Mouse (Mus musculus) olfactory bulb, adult 2 months (tissue): ENCODE data around the gene Ttc30a2. TPM values are rescaled to one million over a fixed set of nuclear protein-coding genes. Genes with fewer than 3 reads are reported as not detected.
"Not testable (repeated sequence)": the region's sequence is repeated elsewhere in the genome, so short reads cannot be mapped to it uniquely, and the experiment has no call there.

ENCODE experiments used
- H3K27ac ChIP-seq: fragments of 200-500 bp; 2 replicates; pipeline ENCODE4 v1.5.1; 2012; ENCODE audit warnings: low read depth, low read length; ENCODE audit not compliant: insufficient read depth
- H3K4me1 ChIP-seq: fragments of 200-500 bp; 2 replicates; pipeline ENCODE4 v1.6.1; 2012; ENCODE audit warnings: low read length; ENCODE audit not compliant: control insufficient read depth, insufficient read depth
- H3K4me3 ChIP-seq: fragments of 200-500 bp; 2 replicates; pipeline ENCODE4 v1.5.1; 2012; ENCODE audit warnings: mild to moderate bottlenecking, low read depth, low read length, moderate library complexity; ENCODE audit not compliant: insufficient read depth
- CTCF ChIP-seq: fragments of 200-500 bp; IDR thresholded peaks from 2 replicates; pipeline ENCODE4 v1.5.1; 2012; ENCODE audit warnings: low read depth, mild to moderate bottlenecking, low read length, moderate library complexity; ENCODE audit not compliant: insufficient read depth
- POLR2A ChIP-seq: fragments of 200-500 bp; IDR thresholded peaks from 2 replicates; pipeline ENCODE4 v1.6.1; 2012; ENCODE audit warnings: mild to moderate bottlenecking, low read depth, low read length, moderate library complexity; ENCODE audit not compliant: insufficient read depth
- WGBS: fragments of 180-500 bp; shearing (Covaris S2); methylation state at CpG from one replicate; pipeline ENCODE4 v1.1.7; 2018; 5-methylcytosine and 5-hydroxymethylcytosine counted together
- polyA plus RNA-seq: library from polyadenylated mRNA; stranded (reverse); fragments of >200 nt; gene quantifications from 2 replicates; pipeline ENCODE4 v1.2.4, GENCODE M21; 2012; ENCODE audit warnings: low replicate concordance; ENCODE audit not compliant: missing spikeins, insufficient read depth, insufficient read length

The Ttc30a2 gene
- polyA plus RNA-seq, 1 experiment: not detected

GRCm38 (mm10) chr2:75938117-75939063 is 39.6 kb downstream of the Ttc30a2 start, which contains the start of gene Ttc30b:
Ttc30b (minus strand) TSS chr2:75938585.
- H3K27ac ChIP-seq: peak within 1 kb of the TSS; percentile 90
- 2% methylated on average over 42 of the region's 42 CpGs for WGBS
- peaks cover 4% of the 10 kb centered on the region; the same call in 1 of the 2 replicates for H3K4me1 ChIP-seq
- H3K4me3 ChIP-seq: peak within 1 kb of the TSS; percentile 65
- TF ChIP-seq POLR2A (no peak), CTCF (no peak)

GRCm38 (mm10) chr2:75937520-75938116 is 40.4 kb downstream of the Ttc30a2 start:
- not testable (repeated sequence) for H3K27ac ChIP-seq, H3K4me1 ChIP-seq
- peak overlapping the region; percentile 65 for H3K4me3 ChIP-seq
- WGBS: 68% methylated on average over 16 of the region's 17 CpGs

GRCm38 (mm10) chr2:75936685-75937084 is 41.3 kb downstream of the Ttc30a2 start:
- WGBS: 97% methylated on average over 2 of the region's 2 CpGs
- not testable (repeated sequence) for H3K27ac ChIP-seq, H3K4me1 ChIP-seq, H3K4me3 ChIP-seq

GRCm38 (mm10) chr2:75933541-75933940 is 44.4 kb downstream of the Ttc30a2 start:
- no peak overlapping the region for H3K4me3 ChIP-seq
- WGBS: 30% methylated on average over 7 of the region's 7 CpGs
- H3K4me1 ChIP-seq: peaks cover 4% of the 10 kb centered on the region; the same call in 1 of the 2 replicates
- no peak overlapping the region for H3K27ac ChIP-seq
- TF ChIP-seq CTCF (no peak), POLR2A (no peak)

- no peaks in the 10 kb centered on the region for H3K4me1 ChIP-seq
- TF ChIP-seq POLR2A: no peak
- no peak for TF ChIP-seq CTCF
- no peak overlapping the region for H3K4me3 ChIP-seq
- WGBS: 79% methylated on average over 2 of the region's 2 CpGs
- no peak overlapping the region for H3K27ac ChIP-seq
Measured at GRCm38 (mm10) chr2:75930941-75931340, 47.0 kb downstream of the Ttc30a2 start.

- Histone ChIP-seq H3K4me3 (no peak overlapping the region), H3K27ac (no peak overlapping the region), H3K4me1 (no peaks in the 10 kb centered on the region)
- 85% methylated on average over 6 of the region's 6 CpGs for WGBS
- no peak for TF ChIP-seq CTCF
- TF ChIP-seq POLR2A: no peak
Measured at GRCm38 (mm10) chr2:75929786-75930444, 48.1 kb downstream of the Ttc30a2 start.

- no peaks in the 10 kb centered on the region for H3K4me1 ChIP-seq
- H3K27ac ChIP-seq: no peak overlapping the region
- WGBS: 85% methylated on average over 2 of the region's 2 CpGs
- no peak for TF ChIP-seq POLR2A
- TF ChIP-seq CTCF: no peak
- no peak overlapping the region for H3K4me3 ChIP-seq
Measured at GRCm38 (mm10) chr2:75929141-75929540, 48.8 kb downstream of the Ttc30a2 start.

GRCm38 (mm10) chr2:75928011-75928410 is 50.0 kb downstream of the Ttc30a2 start:
- H3K4me3 ChIP-seq: no peak overlapping the region
- TF ChIP-seq CTCF (no peak), POLR2A (no peak)
- no peaks in the 10 kb centered on the region for H3K4me1 ChIP-seq
- no peak overlapping the region for H3K27ac ChIP-seq
- 81% methylated on average over 3 of the region's 3 CpGs for WGBS

GRCm38 (mm10) chr2:75926061-75926460 is 51.9 kb downstream of the Ttc30a2 start:
- no peaks in the 10 kb centered on the region for H3K4me1 ChIP-seq
- TF ChIP-seq POLR2A (no peak), CTCF (no peak)
- WGBS: 69% methylated on average over 5 of the region's 5 CpGs
- H3K4me3 ChIP-seq: no peak overlapping the region
- H3K27ac ChIP-seq: no peak overlapping the region

Other genes with a start within 250 kb of the Ttc30a2 start
- gene Agps, start 146.0 kb downstream of the Ttc30a2 start, polyA plus RNA-seq: not detected in 2 replicates
- not detected in 2 replicates for gene Ttc30b, start 39.6 kb downstream of the Ttc30a2 start, polyA plus RNA-seq
- gene Ttc30a1, start 3.8 kb upstream of the Ttc30a2 start, polyA plus RNA-seq: not detected in 2 replicates